Mouse (Mus musculus) liver, postnatal 0 days (tissue): ENCODE data around the gene Mib2.

Source experiments
- CTCF ChIP-seq: sonication (generic); IDR thresholded peaks from 2 replicates; pipeline ENCODE4 v1.5.1; 2016; ENCODE audit warnings: antibody characterized with exemption, low read depth
- EP300 ChIP-seq: IDR thresholded peaks from 2 replicates; pipeline ENCODE4 v1.6.1; 2016; ENCODE audit warnings: antibody characterized with exemption, low read depth, mild to moderate bottlenecking

DNA sequence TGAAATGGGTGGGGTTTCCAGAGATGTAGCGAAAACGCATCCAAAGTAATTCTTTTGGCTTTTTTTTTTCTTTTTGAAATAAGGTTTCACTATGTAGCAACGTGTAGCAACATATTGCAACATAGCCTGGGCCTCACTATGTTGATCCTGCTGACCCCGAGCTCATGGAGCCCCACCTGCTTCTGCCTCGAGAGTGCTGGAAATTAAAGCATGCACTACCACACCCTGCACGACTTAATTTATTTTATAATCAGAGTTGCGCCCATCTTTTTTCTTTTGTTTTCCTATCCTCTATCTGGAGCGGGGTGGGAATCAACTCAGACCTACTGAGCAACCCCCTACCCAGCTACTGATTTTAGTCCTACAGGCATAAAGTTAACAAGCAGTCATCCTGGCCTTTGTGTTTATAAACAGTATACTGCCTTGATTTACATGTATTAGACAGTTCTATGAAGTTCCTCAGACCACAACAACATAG, 639 bp upstream of the Mib2 start:
- TF ChIP-seq EP300 (no peak), CTCF (no peak)
